Mouse (Mus musculus) embryonic facial prominence, embryonic 10.5 days (tissue): Measurements from ENCODE around the gene Psg19. TPM values are rescaled to one million over a fixed set of nuclear protein-coding genes. Genes with fewer than 3 reads are reported as not detected.
"Not testable (repeated sequence)": the region's sequence is repeated elsewhere in the genome, so short reads cannot be mapped to it uniquely, and the experiment has no call there.

ENCODE experiments used
- DNase-seq: peaks from one replicate; pipeline ENCODE4 v3.0.0-alpha.2; 2017; ENCODE audit warnings: low spot score
- H3K27ac ChIP-seq: fragments of 300-500 bp; sonication (generic); replicated peaks from 2 replicates; pipeline ENCODE4 v1.5.1; 2016; ENCODE audit warnings: mild to moderate bottlenecking
- H3K27me3 ChIP-seq: fragments of 300-500 bp; sonication (generic); replicated peaks from 2 replicates; pipeline ENCODE4 v1.6.1; 2016; ENCODE audit warnings: low read depth, mild to moderate bottlenecking; ENCODE audit not compliant: poor library complexity, severe bottlenecking
- H3K36me3 ChIP-seq: fragments of 300-500 bp; sonication (generic); replicated peaks from 2 replicates; pipeline ENCODE4 v1.6.1; 2016; ENCODE audit warnings: mild to moderate bottlenecking, moderate library complexity
- H3K4me1 ChIP-seq: fragments of 300-500 bp; sonication (generic); 2 replicates; pipeline ENCODE4 v1.6.1; 2016
- H3K4me3 ChIP-seq: fragments of 300-500 bp; sonication (generic); 2 replicates; pipeline ENCODE4 v1.5.1; 2016; ENCODE audit warnings: mild to moderate bottlenecking, moderate library complexity
- H3K9me3 ChIP-seq: fragments of 300-500 bp; sonication (generic); 2 replicates; pipeline ENCODE4 v1.6.1; 2016; ENCODE audit warnings: mild to moderate bottlenecking
- WGBS: fragments of 180-500 bp; shearing (Covaris S2); methylation state at CpG from one replicate; pipeline ENCODE4 v1.1.7; 2016; 5-methylcytosine and 5-hydroxymethylcytosine counted together
- polyA plus RNA-seq: library from polyadenylated mRNA; unstranded; fragments of >200 nt; fragmentation: Nextera tagmentation; extraction: Ambion mirVana; gene quantifications from 2 replicates; pipeline ENCODE4 v1.2.1, GENCODE M21; 2016

The Psg19 gene
- polyA plus RNA-seq, 1 experiment from 2014 or later, result not detected

- H3K27me3 ChIP-seq, result no peaks in the 10 kb centered on the region
- H3K4me1 ChIP-seq, result no peaks in the 10 kb centered on the region
- no peak overlapping the region for H3K27ac ChIP-seq
- DNase-seq, result no peak
- H3K9me3 ChIP-seq, result no peaks in the 10 kb centered on the region
- H3K4me3 ChIP-seq, result no peak overlapping the region
- no peaks in the 10 kb centered on the region for H3K36me3 ChIP-seq
- WGBS, result 50% methylated on average over 3 of the region's 3 CpGs
Measured at GRCm38 (mm10) chr7:18799129-18799528, 809 bp upstream of the Psg19 start.

GRCm38 (mm10) chr7:18790671-18791070, 7.6 kb downstream of the Psg19 start:
- not testable (repeated sequence) for H3K4me3 ChIP-seq, H3K27ac ChIP-seq, DNase-seq, H3K4me1 ChIP-seq, H3K9me3 ChIP-seq, H3K27me3 ChIP-seq, H3K36me3 ChIP-seq

GRCm38 (mm10) chr7:18781301-18781700, 17.0 kb downstream of the Psg19 start:
- not testable (repeated sequence) for H3K4me1 ChIP-seq, H3K9me3 ChIP-seq, H3K27ac ChIP-seq, H3K4me3 ChIP-seq, H3K27me3 ChIP-seq, DNase-seq, H3K36me3 ChIP-seq
- WGBS, result 49% methylated on average over 2 of the region's 2 CpGs

- Histone ChIP-seq H3K4me3 (no peak overlapping the region), H3K27me3 (no peaks in the 10 kb centered on the region), H3K4me1 (no peaks in the 10 kb centered on the region), H3K27ac (no peak overlapping the region), H3K36me3 (no peaks in the 10 kb centered on the region), H3K9me3 (0 out of 2 replicates have a peak, but pooled peaks cover 2% of the 10 kb centered on the region)
- DNase-seq, result no peak
Measured at GRCm38 (mm10) chr7:18779337-18779781, 19.0 kb downstream of the Psg19 start.

GRCm38 (mm10) chr7:18762885-18763284, 35.4 kb downstream of the Psg19 start:
- not testable (repeated sequence) for H3K27me3 ChIP-seq, H3K4me3 ChIP-seq, H3K36me3 ChIP-seq, H3K4me1 ChIP-seq, H3K27ac ChIP-seq, DNase-seq, H3K9me3 ChIP-seq
- WGBS, result 8% methylated on average over 1 of the region's 2 CpGs

GRCm38 (mm10) chr7:18760152-18760551, 38.2 kb downstream of the Psg19 start:
- H3K9me3 ChIP-seq, H3K4me1 ChIP-seq, DNase-seq, H3K27me3 ChIP-seq, H3K27ac ChIP-seq, H3K4me3 ChIP-seq, H3K36me3 ChIP-seq: not testable (repeated sequence)
- WGBS, result 91% methylated on average over 7 of the region's 7 CpGs

GRCm38 (mm10) chr7:18749896-18750477, 48.3 kb downstream of the Psg19 start:
- H3K9me3 ChIP-seq, H3K4me3 ChIP-seq, H3K27ac ChIP-seq, H3K4me1 ChIP-seq, H3K36me3 ChIP-seq: not testable (repeated sequence)
- 51% methylated on average over 11 of the region's 13 CpGs for WGBS
- H3K27me3 ChIP-seq, result peaks cover 34% of the 10 kb centered on the region
- DNase-seq, result peak; percentile 66

GRCm38 (mm10) chr7:18748994-18749895, 49.1 kb downstream of the Psg19 start:
- peaks cover 7% of the 10 kb centered on the region for H3K4me1 ChIP-seq
- H3K9me3 ChIP-seq, result 0 out of 2 replicates have a peak, but pooled peaks cover 5% of the 10 kb centered on the region
- 10% methylated on average over 6 of the region's 6 CpGs for whole genome bisulfite sequencing
- no peaks in the 10 kb centered on the region for H3K36me3 ChIP-seq
- no peak overlapping the region for H3K27ac ChIP-seq
- H3K27me3 ChIP-seq, result peaks cover 34% of the 10 kb centered on the region
- 0 out of 2 replicates have a peak overlapping the region, but pooled peaks have one; percentile 3 for H3K4me3 ChIP-seq
- no peak for DNase-seq

- H3K27me3 ChIP-seq, result peaks cover 34% of the 10 kb centered on the region
- not testable (repeated sequence) for H3K4me1 ChIP-seq, DNase-seq, H3K27ac ChIP-seq, H3K9me3 ChIP-seq, H3K4me3 ChIP-seq, H3K36me3 ChIP-seq
- 29% methylated on average over 2 of the region's 2 CpGs for WGBS
Measured at GRCm38 (mm10) chr7:18747420-18747819, 50.9 kb downstream of the Psg19 start.

- Histone ChIP-seq H3K27ac (peak overlapping the region; percentile 72), H3K4me1 (peaks cover 7% of the 10 kb centered on the region), H3K9me3 (0 out of 2 replicates have a peak, but pooled peaks cover 5% of the 10 kb centered on the region), H3K4me3 (peak overlapping the region; percentile 49), H3K36me3 (no peaks in the 10 kb centered on the region), H3K27me3 (peaks cover 34% of the 10 kb centered on the region)
- peak; percentile 52 for DNase-seq
- 9% methylated on average over 20 of the region's 20 CpGs for WGBS
Measured at GRCm38 (mm10) chr7:18746189-18746860, 52.0 kb downstream of the Psg19 start.
